Mouse (Mus musculus): ENCODE results near the gene Prkca. TPM values are rescaled to one million over a fixed set of nuclear protein-coding genes. Genes with fewer than 3 reads are reported as not detected.

The Prkca gene
- polyA plus RNA-seq, 1 experiment = 5.4 TPM

DNA sequence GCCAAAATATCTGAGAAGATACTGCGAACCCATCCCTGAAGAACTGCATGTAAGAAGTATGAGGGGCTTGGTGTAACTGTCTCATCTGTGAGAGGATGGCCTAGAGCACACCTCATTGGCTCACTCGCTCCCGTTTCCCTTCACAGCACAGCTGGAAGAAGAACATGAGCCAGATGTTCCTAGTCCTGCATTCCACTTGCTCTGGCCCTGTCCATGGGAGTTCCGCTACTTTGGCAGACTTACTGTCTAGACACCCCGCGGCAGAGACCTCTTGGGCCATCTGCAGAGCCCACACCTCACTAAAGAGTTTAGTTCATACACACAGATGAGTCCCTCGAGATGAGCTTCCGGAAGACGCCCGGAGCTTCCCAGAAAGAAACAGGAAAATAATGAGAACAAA lies 43.8 kb downstream of the Prkca start:
- DNase-seq = no peak
- Histone ChIP-seq H3K4me3 (ENCODE audit: insufficient read depth, low read depth, low read length) (no peak overlapping the region), H3K27ac (ENCODE audit: insufficient read depth, low read depth, low read length) (no peak overlapping the region), H3K36me3 (ENCODE audit: control insufficient read depth, insufficient read depth, low read length) (no peaks in the 10 kb centered on the region), H3K27me3 (replicated peaks; ENCODE audit: control insufficient read depth, insufficient read depth, low read length) (no peaks in the 10 kb centered on the region), H3K4me1 (ENCODE audit: control insufficient read depth, insufficient read depth, low read length) (no peaks in the 10 kb centered on the region)
- WGBS = 84% methylated on average over 10 of the region's 10 CpGs
- no peak for TF ChIP-seq POLR2A (IDR thresholded peaks at IDR 0.05; ENCODE audit: low read depth, low read length)
- no peak for TF ChIP-seq CTCF (conservative IDR thresholded peaks at IDR 0.05; ENCODE audit: insufficient read depth, insufficient read length, low read depth, low read length)

DNA sequence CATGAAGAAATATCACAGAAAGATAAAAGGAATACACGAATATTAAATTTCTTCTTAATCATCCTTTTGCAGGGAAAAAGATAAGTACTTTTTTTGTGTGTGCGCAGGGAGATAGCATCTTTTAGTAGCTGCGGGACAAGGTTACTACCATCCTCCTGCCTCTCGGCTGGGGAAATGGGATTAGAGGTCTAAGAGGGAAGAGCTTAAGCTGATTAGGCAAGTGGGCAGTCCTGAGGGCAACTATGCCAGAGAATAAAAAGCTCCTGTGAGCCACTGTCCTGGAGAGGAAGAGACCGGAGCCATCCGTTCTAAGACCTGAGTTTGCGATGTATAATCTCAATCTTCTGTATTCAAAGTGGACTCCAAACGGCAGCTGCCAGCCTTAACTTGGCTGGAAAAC lies 45.8 kb downstream of the Prkca start:
- no peak for TF ChIP-seq CTCF (conservative IDR thresholded peaks at IDR 0.05; ENCODE audit: insufficient read depth, insufficient read length, low read depth, low read length)
- TF ChIP-seq POLR2A (IDR thresholded peaks at IDR 0.05; ENCODE audit: low read depth, low read length) = no peak
- Histone ChIP-seq H3K36me3 (ENCODE audit: control insufficient read depth, insufficient read depth, low read length) (no peaks in the 10 kb centered on the region), H3K27me3 (replicated peaks; ENCODE audit: control insufficient read depth, insufficient read depth, low read length) (no peaks in the 10 kb centered on the region), H3K4me3 (ENCODE audit: insufficient read depth, low read depth, low read length) (no peak overlapping the region), H3K4me1 (ENCODE audit: control insufficient read depth, insufficient read depth, low read length) (no peaks in the 10 kb centered on the region), H3K27ac (ENCODE audit: insufficient read depth, low read depth, low read length) (no peak overlapping the region)
- 88% methylated on average over 8 of the region's 8 CpGs for WGBS
- DNase-seq = no peak

GRCm38 (mm10) chr11:108295373-108295772 lies 48.4 kb downstream of the Prkca start:
- TF ChIP-seq POLR2A (IDR thresholded peaks at IDR 0.05; ENCODE audit: low read depth, low read length) (no peak), CTCF (conservative IDR thresholded peaks at IDR 0.05; ENCODE audit: insufficient read depth, insufficient read length, low read depth, low read length) (no peak)
- no peak overlapping the region for H3K27ac ChIP-seq (ENCODE audit: insufficient read depth, low read depth, low read length)
- no peaks in the 10 kb centered on the region for H3K36me3 ChIP-seq (ENCODE audit: control insufficient read depth, insufficient read depth, low read length)
- H3K27me3 ChIP-seq (replicated peaks; ENCODE audit: control insufficient read depth, insufficient read depth, low read length) = no peaks in the 10 kb centered on the region
- DNase-seq = no peak
- H3K4me3 ChIP-seq (ENCODE audit: insufficient read depth, low read depth, low read length) = no peak overlapping the region
- no peaks in the 10 kb centered on the region; the same call in 1 of the 2 replicates for H3K4me1 ChIP-seq (ENCODE audit: control insufficient read depth, insufficient read depth, low read length)

- Histone ChIP-seq H3K36me3 (ENCODE audit: control insufficient read depth, insufficient read depth, low read length) (no peaks in the 10 kb centered on the region), H3K27me3 (replicated peaks; ENCODE audit: control insufficient read depth, insufficient read depth, low read length) (no peaks in the 10 kb centered on the region), H3K4me1 (ENCODE audit: control insufficient read depth, insufficient read depth, low read length) (no peaks in the 10 kb centered on the region; the same call in 1 of the 2 replicates), H3K27ac (ENCODE audit: insufficient read depth, low read depth, low read length) (no peak overlapping the region), H3K4me3 (ENCODE audit: insufficient read depth, low read depth, low read length) (no peak overlapping the region)
- 89% methylated on average over 12 of the region's 12 CpGs for WGBS
- DNase-seq = no peak
- TF ChIP-seq POLR2A (IDR thresholded peaks at IDR 0.05; ENCODE audit: low read depth, low read length) = no peak
- no peak for TF ChIP-seq CTCF (conservative IDR thresholded peaks at IDR 0.05; ENCODE audit: insufficient read depth, insufficient read length, low read depth, low read length)
Measured at GRCm38 (mm10) chr11:108294305-108294813, 49.4 kb downstream of the Prkca start.

- WGBS = 81% methylated on average over 3 of the region's 3 CpGs
- TF ChIP-seq POLR2A (IDR thresholded peaks at IDR 0.05; ENCODE audit: low read depth, low read length) (no peak), CTCF (conservative IDR thresholded peaks at IDR 0.05; ENCODE audit: insufficient read depth, insufficient read length, low read depth, low read length) (no peak)
- Histone ChIP-seq H3K36me3 (ENCODE audit: control insufficient read depth, insufficient read depth, low read length) (no peaks in the 10 kb centered on the region), H3K4me3 (ENCODE audit: insufficient read depth, low read depth, low read length) (no peak overlapping the region), H3K27me3 (replicated peaks; ENCODE audit: control insufficient read depth, insufficient read depth, low read length) (no peaks in the 10 kb centered on the region), H3K27ac (ENCODE audit: insufficient read depth, low read depth, low read length) (no peak overlapping the region), H3K4me1 (ENCODE audit: control insufficient read depth, insufficient read depth, low read length) (no peaks in the 10 kb centered on the region; the same call in 1 of the 2 replicates)
- no peak for DNase-seq
Measured at GRCm38 (mm10) chr11:108293843-108294242, 49.9 kb downstream of the Prkca start.

DNA sequence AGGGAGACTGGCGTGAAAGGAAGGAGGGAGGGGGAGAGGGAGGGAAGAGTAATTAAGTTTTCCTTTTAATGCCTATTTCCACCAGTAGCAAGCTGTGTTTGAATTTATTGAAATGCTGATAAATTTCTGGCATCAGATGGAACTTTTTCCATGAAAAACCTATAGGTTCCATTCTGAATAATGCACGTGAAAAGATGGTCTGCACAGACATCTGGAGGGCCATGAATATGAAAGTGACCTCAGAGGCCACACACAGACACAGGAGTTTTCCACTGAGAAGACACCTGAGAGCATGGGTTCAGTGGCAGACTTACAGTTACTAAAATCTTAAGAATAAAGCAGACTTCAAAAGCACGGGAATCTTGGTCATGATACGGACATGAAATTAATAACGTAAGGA lies 54.5 kb downstream of the Prkca start:
- H3K4me3 ChIP-seq (ENCODE audit: insufficient read depth, low read depth, low read length) = no peak overlapping the region
- no peak overlapping the region for H3K27ac ChIP-seq (ENCODE audit: insufficient read depth, low read depth, low read length)
- H3K36me3 ChIP-seq (ENCODE audit: control insufficient read depth, insufficient read depth, low read length) = no peaks in the 10 kb centered on the region
- WGBS = 94% methylated on average over 5 of the region's 5 CpGs
- no peak for DNase-seq
- H3K27me3 ChIP-seq (replicated peaks; ENCODE audit: control insufficient read depth, insufficient read depth, low read length) = no peaks in the 10 kb centered on the region
- H3K4me1 ChIP-seq (ENCODE audit: control insufficient read depth, insufficient read depth, low read length) = no peaks in the 10 kb centered on the region; the same call in 1 of the 2 replicates
- TF ChIP-seq CTCF (conservative IDR thresholded peaks at IDR 0.05; ENCODE audit: insufficient read depth, insufficient read length, low read depth, low read length) = no peak
- TF ChIP-seq POLR2A (IDR thresholded peaks at IDR 0.05; ENCODE audit: low read depth, low read length) = no peak

- H3K4me1 ChIP-seq (ENCODE audit: control insufficient read depth, insufficient read depth, low read length) = no peaks in the 10 kb centered on the region
- no peak for TF ChIP-seq CTCF (conservative IDR thresholded peaks at IDR 0.05; ENCODE audit: insufficient read depth, insufficient read length, low read depth, low read length)
- no peak for TF ChIP-seq POLR2A (IDR thresholded peaks at IDR 0.05; ENCODE audit: low read depth, low read length)
- no peak overlapping the region for H3K4me3 ChIP-seq (ENCODE audit: insufficient read depth, low read depth, low read length)
- 25% methylated on average over 2 of the region's 2 CpGs for whole genome bisulfite sequencing
- DNase-seq = peak; percentile 68
- H3K36me3 ChIP-seq (ENCODE audit: control insufficient read depth, insufficient read depth, low read length) = no peaks in the 10 kb centered on the region
- H3K27ac ChIP-seq (ENCODE audit: insufficient read depth, low read depth, low read length) = no peak overlapping the region
- H3K27me3 ChIP-seq (replicated peaks; ENCODE audit: control insufficient read depth, insufficient read depth, low read length) = no peaks in the 10 kb centered on the region
Measured at GRCm38 (mm10) chr11:108287321-108287720, 56.4 kb downstream of the Prkca start.
